Mouse (Mus musculus) olfactory bulb, adult 2 months (tissue): Measurements from ENCODE around the gene Plekhm3. TPM values are rescaled to one million over a fixed set of nuclear protein-coding genes. Genes with fewer than 3 reads are reported as not detected.
A peak's percentile ranks its signal among the peaks of the same experiment; 100 is the strongest.

Experiments used
- H3K27ac ChIP-seq: fragments of 200-500 bp; 2 replicates; pipeline ENCODE4 v1.5.1; 2012; ENCODE audit warnings: low read depth, low read length; ENCODE audit not compliant: insufficient read depth
- H3K4me1 ChIP-seq: fragments of 200-500 bp; 2 replicates; pipeline ENCODE4 v1.6.1; 2012; ENCODE audit warnings: low read length; ENCODE audit not compliant: control insufficient read depth, insufficient read depth
- H3K4me3 ChIP-seq: fragments of 200-500 bp; 2 replicates; pipeline ENCODE4 v1.5.1; 2012; ENCODE audit warnings: mild to moderate bottlenecking, low read depth, low read length, moderate library complexity; ENCODE audit not compliant: insufficient read depth
- CTCF ChIP-seq: fragments of 200-500 bp; IDR thresholded peaks from 2 replicates; pipeline ENCODE4 v1.5.1; 2012; ENCODE audit warnings: low read depth, mild to moderate bottlenecking, low read length, moderate library complexity; ENCODE audit not compliant: insufficient read depth
- POLR2A ChIP-seq: fragments of 200-500 bp; IDR thresholded peaks from 2 replicates; pipeline ENCODE4 v1.6.1; 2012; ENCODE audit warnings: mild to moderate bottlenecking, low read depth, low read length, moderate library complexity; ENCODE audit not compliant: insufficient read depth
- WGBS: fragments of 180-500 bp; shearing (Covaris S2); methylation state at CpG from one replicate; pipeline ENCODE4 v1.1.7; 2018; 5-methylcytosine and 5-hydroxymethylcytosine counted together
- polyA plus RNA-seq: library from polyadenylated mRNA; stranded (reverse); fragments of >200 nt; gene quantifications from 2 replicates; pipeline ENCODE4 v1.2.4, GENCODE M21; 2012; ENCODE audit warnings: low replicate concordance; ENCODE audit not compliant: missing spikeins, insufficient read depth, insufficient read length

Gene Plekhm3
- polyA plus RNA-seq, 1 experiment = not detected

DNA sequence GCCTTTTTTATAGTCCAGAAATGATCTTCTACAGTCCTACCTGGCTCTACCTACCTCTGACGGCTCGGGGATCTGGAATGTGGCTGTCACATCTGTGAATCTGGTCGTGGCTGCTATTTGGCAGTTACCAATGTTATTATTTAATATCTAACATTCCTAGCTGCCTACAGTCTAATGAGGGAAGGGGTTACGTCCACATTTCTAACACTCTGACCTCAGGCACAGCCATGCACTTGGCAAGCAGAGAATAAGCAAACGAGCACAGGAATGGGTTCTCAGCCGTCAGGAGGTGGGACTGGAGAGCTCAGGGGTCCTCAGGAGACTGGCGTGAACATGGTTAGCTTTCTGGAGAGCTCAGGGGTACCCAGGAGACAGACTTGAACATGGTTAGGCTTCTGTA is 38.7 kb downstream of the Plekhm3 start:
- no peak for TF ChIP-seq CTCF
- no peak for TF ChIP-seq POLR2A
- Histone ChIP-seq H3K27ac (no peak overlapping the region), H3K4me1 (peaks cover 18% of the 10 kb centered on the region), H3K4me3 (no peak overlapping the region)
- WGBS = 79% methylated on average over 7 of the region's 7 CpGs

DNA sequence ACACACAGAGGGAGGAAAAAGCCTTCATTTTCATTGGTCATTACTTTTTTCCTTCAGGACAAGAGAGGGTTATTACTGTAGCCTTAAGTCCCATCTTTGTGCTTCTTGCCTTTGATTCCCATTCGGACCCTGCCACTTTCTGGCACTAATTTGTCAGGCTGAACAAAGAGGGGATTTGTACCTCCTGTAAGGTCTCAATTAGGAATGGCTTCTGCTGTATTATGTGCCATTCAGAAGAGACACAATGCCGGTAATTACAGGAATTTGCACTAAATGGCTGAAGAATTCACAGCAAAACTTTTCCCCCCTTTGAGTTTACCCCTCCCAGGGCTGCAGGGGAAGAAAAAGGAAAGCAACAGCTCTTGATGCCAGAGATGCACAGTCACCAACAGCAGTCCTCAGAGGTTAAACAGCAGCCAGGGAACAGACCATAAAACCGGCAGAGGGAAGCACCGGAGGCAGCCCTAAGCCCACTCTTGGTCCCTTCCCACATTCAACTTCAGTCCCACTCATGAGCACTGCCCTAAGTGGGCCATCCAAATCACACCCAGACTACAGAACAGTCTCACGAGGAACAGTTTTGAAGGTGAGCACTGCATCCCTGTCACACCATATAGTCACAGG is 39.6 kb downstream of the Plekhm3 start:
- peaks cover 15% of the 10 kb centered on the region for H3K4me1 ChIP-seq
- 30% methylated on average over 5 of the region's 5 CpGs for WGBS
- no peak overlapping the region for H3K4me3 ChIP-seq
- peak overlapping the region; percentile 3; the same call in 1 of the 2 replicates for H3K27ac ChIP-seq
- TF ChIP-seq CTCF = no peak
- no peak for TF ChIP-seq POLR2A

DNA sequence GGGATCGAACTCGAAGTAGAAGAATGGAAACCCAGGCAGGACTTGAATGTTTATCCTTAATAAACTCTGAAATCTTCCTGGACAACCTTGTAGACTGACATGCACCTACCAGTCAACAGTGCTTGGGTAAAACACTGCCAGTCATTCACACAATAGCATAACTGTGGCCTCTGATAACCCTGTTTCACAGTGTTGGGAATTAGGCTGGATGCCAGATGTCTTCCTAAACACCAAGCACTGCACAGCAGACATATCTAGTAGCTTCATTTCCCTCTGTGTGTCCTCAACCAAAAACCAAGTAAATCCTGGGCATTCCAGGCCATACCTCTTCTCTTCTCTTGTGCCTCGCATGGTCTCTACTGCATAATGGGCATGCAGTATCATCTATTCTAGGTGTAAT is 42.3 kb downstream of the Plekhm3 start:
- peaks cover 14% of the 10 kb centered on the region for H3K4me1 ChIP-seq
- WGBS = 95% methylated on average over 3 of the region's 3 CpGs
- no peak overlapping the region for H3K4me3 ChIP-seq
- TF ChIP-seq POLR2A (no peak), CTCF (no peak)
- no peak overlapping the region for H3K27ac ChIP-seq

DNA sequence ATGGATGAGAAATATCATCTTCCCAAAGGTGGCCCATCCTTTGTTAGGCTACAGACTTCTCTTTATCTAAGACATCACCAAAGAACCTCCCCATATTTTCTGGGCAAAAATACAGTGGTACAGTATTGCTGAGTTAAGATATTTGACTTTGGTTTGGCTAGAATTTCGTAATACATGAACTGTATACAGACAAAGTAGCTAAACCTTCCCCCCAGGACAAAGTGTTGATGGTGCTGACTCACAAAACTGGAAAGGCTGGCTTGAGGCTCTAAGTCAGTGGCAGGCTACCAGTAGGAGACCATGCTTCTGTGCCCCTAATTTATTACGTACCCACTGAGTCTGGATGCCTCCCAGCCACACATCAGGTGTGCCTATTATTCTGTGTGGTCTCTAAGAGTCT is 48.9 kb downstream of the Plekhm3 start:
- TF ChIP-seq CTCF (no peak), POLR2A (no peak)
- 89% methylated on average over 2 of the region's 2 CpGs for WGBS

DNA sequence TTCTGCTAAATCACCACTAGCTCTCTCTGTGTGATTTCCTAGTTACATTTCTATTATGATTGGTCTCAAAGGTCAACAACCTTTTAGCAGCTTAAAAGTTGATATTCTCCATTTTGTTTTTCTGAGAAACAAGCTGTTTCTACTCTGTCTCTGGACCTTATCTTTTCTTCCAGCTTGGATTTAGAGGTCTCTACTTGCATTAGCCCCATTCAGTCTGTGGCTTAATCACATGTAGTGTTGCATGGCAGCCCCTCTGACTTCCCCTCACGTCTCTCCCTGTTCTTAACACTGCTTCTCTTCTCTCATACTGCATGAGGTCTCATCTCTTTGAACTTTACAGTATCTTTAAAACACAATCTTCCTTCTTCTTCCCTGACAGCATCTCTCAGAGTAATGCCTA is 50.4 kb downstream of the Plekhm3 start:
- TF ChIP-seq CTCF (no peak), POLR2A (no peak)
- H3K4me1 ChIP-seq = 0 out of 2 replicates have a peak, but pooled peaks cover 2% of the 10 kb centered on the region
- WGBS = 89% methylated on average over 1 of the region's 1 CpGs
- H3K27ac ChIP-seq = no peak overlapping the region
- no peak overlapping the region for H3K4me3 ChIP-seq

More for the DNA sequence above, 48.9 kb downstream of the Plekhm3 start:
- Histone ChIP-seq H3K27ac (no peak overlapping the region), H3K4me1 (0 out of 2 replicates have a peak, but pooled peaks cover 2% of the 10 kb centered on the region), H3K4me3 (no peak overlapping the region)

DNA sequence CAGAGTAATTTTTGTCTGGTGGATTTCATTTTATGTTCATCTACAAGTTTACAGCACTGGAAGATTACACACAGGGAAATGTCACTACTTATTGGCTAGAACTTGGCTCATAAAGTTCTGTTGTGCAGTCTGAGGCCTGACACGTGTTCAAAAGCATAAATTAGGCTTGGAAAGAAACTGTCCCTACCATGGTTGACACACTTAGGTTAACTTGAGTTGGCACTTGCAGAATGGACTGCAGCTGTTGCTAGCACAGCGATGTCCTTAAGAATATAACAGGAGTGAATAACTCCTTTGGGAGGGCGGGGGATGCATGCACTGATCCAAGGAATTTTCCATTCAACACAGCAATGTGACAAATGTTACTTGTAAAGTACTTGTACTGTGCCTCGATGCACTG is 53.2 kb downstream of the Plekhm3 start:
- WGBS = 46% methylated on average over 4 of the region's 4 CpGs
- H3K4me3 ChIP-seq = no peak overlapping the region
- no peak overlapping the region for H3K27ac ChIP-seq
- H3K4me1 ChIP-seq = 0 out of 2 replicates have a peak, but pooled peaks cover 2% of the 10 kb centered on the region
- TF ChIP-seq POLR2A = no peak

DNA sequence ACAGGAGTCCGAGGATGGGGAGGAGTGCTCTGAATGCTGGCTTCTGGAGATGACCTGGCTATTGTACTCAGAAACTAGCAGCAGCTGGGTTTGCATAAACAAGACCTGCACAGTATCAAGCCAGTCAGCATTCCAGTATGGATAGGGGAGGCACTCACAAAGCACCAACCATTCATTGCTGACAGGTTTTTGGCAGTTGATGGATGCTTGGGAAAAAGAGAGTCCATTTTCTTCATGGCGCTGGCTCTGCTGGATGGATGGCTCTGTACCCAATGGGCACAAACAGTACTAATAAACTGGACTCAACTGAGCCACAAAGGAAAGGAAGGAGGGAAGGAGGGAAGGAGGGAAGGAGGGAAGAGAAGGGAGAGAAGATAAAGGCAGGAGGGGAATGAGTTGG is 53.8 kb downstream of the Plekhm3 start:
- Histone ChIP-seq H3K4me1 (0 out of 2 replicates have a peak, but pooled peaks cover 2% of the 10 kb centered on the region), H3K4me3 (no peak overlapping the region), H3K27ac (no peak overlapping the region)
- no peak for TF ChIP-seq POLR2A
- no peak for TF ChIP-seq CTCF
- WGBS = 50% methylated on average over 2 of the region's 2 CpGs

DNA sequence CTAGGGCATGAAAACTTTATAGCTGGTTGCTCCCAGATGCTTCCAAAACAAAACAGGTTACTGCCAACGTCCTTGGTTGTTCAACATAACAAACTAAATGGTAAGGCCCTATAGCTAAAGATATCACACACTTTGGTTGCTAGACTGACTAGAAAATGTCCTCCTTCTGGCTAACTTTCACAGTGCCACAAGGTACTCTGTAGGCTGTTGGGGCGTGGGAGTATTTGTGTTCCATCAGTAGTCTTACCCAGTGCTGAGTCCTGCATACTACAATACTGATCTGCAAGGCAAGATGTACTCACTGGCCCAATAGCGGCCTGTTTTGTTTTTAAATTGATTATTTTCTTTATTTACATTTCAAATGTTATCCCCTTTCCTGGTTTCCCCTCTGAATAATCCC is 56.9 kb downstream of the Plekhm3 start:
- 84% methylated on average over 3 of the region's 3 CpGs for WGBS
- TF ChIP-seq POLR2A (no peak), CTCF (no peak)
- Histone ChIP-seq H3K4me1 (0 out of 2 replicates have a peak, but pooled peaks cover 2% of the 10 kb centered on the region), H3K4me3 (no peak overlapping the region), H3K27ac (no peak overlapping the region)

DNA sequence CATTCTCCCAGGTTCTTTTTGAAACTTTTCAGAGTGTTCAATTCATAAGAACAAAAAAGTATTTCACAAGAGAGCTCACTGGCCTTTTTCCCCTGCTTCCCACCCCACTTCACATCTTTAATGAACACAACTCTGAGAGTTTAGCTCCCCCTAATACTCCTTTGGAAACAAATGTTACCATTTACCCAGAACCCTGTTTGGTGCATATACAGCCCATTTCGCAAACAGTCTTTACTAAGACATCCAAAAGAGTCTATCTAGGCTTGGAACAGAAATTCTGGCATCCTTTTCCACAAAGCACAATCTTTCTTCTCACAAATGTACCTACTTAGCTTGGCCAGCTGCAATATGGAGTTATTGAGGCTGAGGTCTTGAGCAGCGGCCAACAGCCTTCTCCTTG is 59.1 kb downstream of the Plekhm3 start:
- 78% methylated on average over 2 of the region's 2 CpGs for WGBS
- no peak overlapping the region for H3K27ac ChIP-seq
- TF ChIP-seq POLR2A = no peak
- no peak for TF ChIP-seq CTCF
- H3K4me1 ChIP-seq = no peaks in the 10 kb centered on the region
- H3K4me3 ChIP-seq = no peak overlapping the region
